Mouse (Mus musculus): ENCODE data around the gene Acy3.

DNA sequence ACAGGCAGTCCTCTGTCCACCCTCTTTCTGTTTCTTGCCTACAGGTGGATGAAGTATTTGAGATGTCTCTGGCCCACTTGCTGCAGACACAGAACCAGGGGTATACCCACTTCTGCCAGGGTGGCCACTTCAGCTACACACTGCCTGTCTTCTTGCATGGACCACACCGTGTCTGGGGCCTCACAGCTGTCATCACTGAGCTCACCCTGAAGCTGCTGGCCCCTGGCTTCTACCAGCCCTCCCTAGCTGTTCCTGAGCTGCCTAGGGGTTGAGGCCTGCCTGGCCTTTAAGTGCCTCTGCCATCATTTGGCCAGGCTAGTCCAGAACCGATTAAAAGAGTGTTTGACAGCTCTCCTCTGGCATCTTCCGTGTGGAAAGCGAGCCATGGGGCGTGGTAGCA, 15.4 kb downstream of the Acy3 start:
- TF ChIP-seq POLR2A (IDR thresholded peaks at IDR 0.05; ENCODE audit: low read depth, low read length) (no peak), CTCF (conservative IDR thresholded peaks at IDR 0.05; ENCODE audit: insufficient read depth, insufficient read length, low read depth, low read length) (no peak)
